Mouse (Mus musculus): Measurements from ENCODE around the gene Mrpl48. TPM values are rescaled to one million over a fixed set of nuclear protein-coding genes. Genes with fewer than 3 reads are reported as not detected.

The Mrpl48 gene
- total RNA-seq, 4 experiments from 2014 or later: 53.5 to 64.5 (median 58.5) TPM

GRCm38 (mm10) chr7:100535831-100536230 lies 72.3 kb downstream of the Mrpl48 start:
- no peak for DNase-seq (ENCODE audit: low spot score in 2 of 2)

GRCm38 (mm10) chr7:100534216-100534615 lies 73.9 kb downstream of the Mrpl48 start:
- DNase-seq (ENCODE audit: low spot score in 2 of 2): no peak

GRCm38 (mm10) chr7:100533503-100533902 lies 74.6 kb downstream of the Mrpl48 start:
- no peak for DNase-seq (ENCODE audit: low spot score in 2 of 2)

- no peak for DNase-seq (ENCODE audit: low spot score in 2 of 2)
Observed at GRCm38 (mm10) chr7:100530766-100531165, 77.3 kb downstream of the Mrpl48 start.

GRCm38 (mm10) chr7:100524669-100525068 lies 83.4 kb downstream of the Mrpl48 start:
- no peak for DNase-seq (ENCODE audit: low spot score in 2 of 2)

GRCm38 (mm10) chr7:100522222-100522621 lies 85.9 kb downstream of the Mrpl48 start:
- DNase-seq (ENCODE audit: low spot score in 2 of 2): no peak

GRCm38 (mm10) chr7:100520663-100521285 lies 87.3 kb downstream of the Mrpl48 start:
- DNase-seq (ENCODE audit: low spot score in 2 of 2): peak; percentile 50 to 58

GRCm38 (mm10) chr7:100520204-100520603 lies 87.9 kb downstream of the Mrpl48 start:
- no peak for DNase-seq (ENCODE audit: low spot score in 2 of 2)

GRCm38 (mm10) chr7:100514573-100514972 lies 93.5 kb downstream of the Mrpl48 start, which contains the start of gene Dnajb13:
Gene Dnajb13, minus strand, starts transcription at chr7:100514960.
- DNase-seq (ENCODE audit: low spot score in 2 of 2): no peak

- DNase-seq (ENCODE audit: low spot score in 2 of 2): no peak
Observed at GRCm38 (mm10) chr7:100511602-100512001, 96.5 kb downstream of the Mrpl48 start.

- DNase-seq (ENCODE audit: low spot score in 2 of 2): no peak
Observed at GRCm38 (mm10) chr7:100508670-100509069, 99.4 kb downstream of the Mrpl48 start.

GRCm38 (mm10) chr7:100506494-100506893 lies 101.6 kb downstream of the Mrpl48 start:
- DNase-seq (ENCODE audit: low spot score in 2 of 2): no peak

GRCm38 (mm10) chr7:100504740-100505487 lies 103.2 kb downstream of the Mrpl48 start:
- no peak for DNase-seq (ENCODE audit: low spot score in 2 of 2)

- no peak for DNase-seq (ENCODE audit: low spot score in 2 of 2)
Observed at GRCm38 (mm10) chr7:100503076-100503475, 105.0 kb downstream of the Mrpl48 start.

GRCm38 (mm10) chr7:100502374-100502922 lies 105.7 kb downstream of the Mrpl48 start:
- no peak for DNase-seq (ENCODE audit: low spot score in 2 of 2)

GRCm38 (mm10) chr7:100501844-100502373 lies 106.2 kb downstream of the Mrpl48 start:
- DNase-seq (ENCODE audit: low spot score in 2 of 2): no peak

- no peak for DNase-seq (ENCODE audit: low spot score in 2 of 2)
Observed at GRCm38 (mm10) chr7:100501027-100501843, 106.9 kb downstream of the Mrpl48 start.

- DNase-seq (ENCODE audit: low spot score in 2 of 2): no peak
Observed at GRCm38 (mm10) chr7:100500276-100500977, 107.7 kb downstream of the Mrpl48 start.

- DNase-seq (ENCODE audit: low spot score in 2 of 2): no peak
Observed at GRCm38 (mm10) chr7:100499465-100499864, 108.6 kb downstream of the Mrpl48 start.

- no peak for DNase-seq (ENCODE audit: low spot score in 2 of 2)
Observed at GRCm38 (mm10) chr7:100497982-100498381, 110.1 kb downstream of the Mrpl48 start.

GRCm38 (mm10) chr7:100497402-100497801 lies 110.7 kb downstream of the Mrpl48 start:
- DNase-seq (ENCODE audit: low spot score in 2 of 2): no peak
